Mouse (Mus musculus): ENCODE measurements around the gene Gper1. TPM values are rescaled to one million over a fixed set of nuclear protein-coding genes. Genes with fewer than 3 reads are reported as not detected.

Gper1 gene
- polyA plus RNA-seq (2012; rRNA removed): 0.27 and 0.43 TPM in 2 replicates

DNA sequence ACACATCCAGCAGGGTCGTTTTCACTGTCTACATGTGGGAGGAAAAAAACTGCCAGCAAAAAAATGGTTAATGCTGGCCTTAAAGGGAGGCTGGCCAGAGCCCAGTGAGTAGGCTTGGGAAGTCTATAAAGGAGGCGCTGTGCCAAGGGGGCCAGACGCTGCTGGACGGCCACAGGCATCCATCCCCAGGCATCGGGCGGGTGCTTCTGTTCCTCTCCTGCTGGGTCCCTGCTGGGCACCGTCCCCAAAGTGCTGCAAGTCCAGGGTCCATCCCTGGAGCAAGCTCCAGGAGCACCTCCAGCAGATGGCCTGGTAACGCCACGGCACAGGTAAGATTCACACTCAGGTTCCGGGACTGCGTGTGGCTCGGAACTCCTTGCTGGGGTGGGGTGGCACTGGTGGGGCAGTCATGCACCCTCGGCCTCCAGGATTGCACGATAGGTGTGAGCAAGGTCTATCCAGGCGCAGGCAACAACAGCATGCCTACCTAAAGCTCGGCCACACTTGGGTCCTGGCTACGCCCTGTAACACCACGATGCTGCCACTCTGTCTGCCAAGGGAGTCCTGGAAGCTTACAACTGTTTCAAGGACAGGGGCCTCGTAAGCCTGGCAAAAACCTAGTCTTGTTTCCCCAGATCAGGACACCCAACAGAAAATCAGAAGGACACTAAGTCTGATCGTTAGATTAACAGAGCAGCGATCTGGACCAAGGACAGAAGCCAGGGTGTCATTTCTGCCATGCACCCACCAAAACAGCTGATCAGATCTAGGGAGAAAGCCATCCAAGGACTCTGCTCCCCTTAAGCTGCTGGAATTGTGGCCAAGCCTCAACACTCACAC is at the start of gene Gper1:
Gper1 (plus strand) TSS at position 126 of the 840 bp plus-strand sequence.
- Histone ChIP-seq H3K36me3 (ENCODE audit: control insufficient read depth, insufficient read depth, low read length) (no peaks in the 10 kb centered on the region), H3K4me1 (ENCODE audit: control insufficient read depth, insufficient read depth, low read length) (no peaks in the 10 kb centered on the region; the same call in none of the 2 replicates), H3K4me3 (ENCODE audit: control insufficient read depth, low read depth, low read length) (no peak within 1 kb of the TSS), H3K27me3 (ENCODE audit: control insufficient read depth, insufficient read depth, low read length) (no peaks in the 10 kb centered on the region), H3K27ac (ENCODE audit: control insufficient read depth, insufficient read depth, low read depth, low read length) (no peak within 1 kb of the TSS)
- TF ChIP-seq CTCF (IDR thresholded peaks at IDR 0.05; ENCODE audit: control insufficient read depth, insufficient read depth, insufficient replicate concordance, low read depth, low read length) (no peak), POLR2A (IDR thresholded peaks at IDR 0.05; ENCODE audit: control insufficient read depth, low read depth, low read length) (no peak)

DNA sequence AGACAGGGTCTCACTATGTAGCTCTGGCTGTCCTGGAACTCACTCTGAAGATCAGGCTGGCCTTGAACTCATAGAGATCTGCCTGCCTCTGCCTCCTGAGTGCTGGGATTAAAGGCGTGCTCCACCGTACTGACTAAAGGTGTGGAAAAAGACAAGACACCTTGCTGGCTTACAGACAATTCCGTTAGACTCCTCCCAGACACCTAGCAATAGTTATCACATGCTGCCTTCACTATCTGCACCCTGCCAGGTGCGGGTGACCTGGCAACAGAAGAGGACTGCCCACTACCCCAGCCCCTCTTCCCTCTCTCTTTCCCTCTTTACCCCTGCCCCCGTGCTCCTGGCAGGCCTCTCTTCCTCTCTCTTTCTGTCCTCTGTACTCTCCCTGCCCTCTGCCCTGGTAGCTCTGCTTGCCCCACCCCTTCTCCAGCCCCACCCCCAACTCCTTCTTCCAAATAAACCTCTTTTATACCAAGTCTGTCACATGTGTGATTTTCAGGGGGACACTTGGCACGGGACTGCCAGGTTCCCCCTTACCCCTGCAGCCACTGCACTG is 49.0 kb upstream of the Gper1 start:
- Histone ChIP-seq H3K4me3 (ENCODE audit: control insufficient read depth, low read depth, low read length) (no peak overlapping the region), H3K27me3 (ENCODE audit: control insufficient read depth, insufficient read depth, low read length) (no peaks in the 10 kb centered on the region), H3K27ac (ENCODE audit: control insufficient read depth, insufficient read depth, low read depth, low read length) (no peak overlapping the region), H3K36me3 (ENCODE audit: control insufficient read depth, insufficient read depth, low read length) (no peaks in the 10 kb centered on the region), H3K4me1 (ENCODE audit: control insufficient read depth, insufficient read depth, low read length) (peaks cover 13% of the 10 kb centered on the region)
- TF ChIP-seq POLR2A (IDR thresholded peaks at IDR 0.05; ENCODE audit: control insufficient read depth, low read depth, low read length) (no peak), CTCF (IDR thresholded peaks at IDR 0.05; ENCODE audit: control insufficient read depth, insufficient read depth, insufficient replicate concordance, low read depth, low read length) (no peak)

DNA sequence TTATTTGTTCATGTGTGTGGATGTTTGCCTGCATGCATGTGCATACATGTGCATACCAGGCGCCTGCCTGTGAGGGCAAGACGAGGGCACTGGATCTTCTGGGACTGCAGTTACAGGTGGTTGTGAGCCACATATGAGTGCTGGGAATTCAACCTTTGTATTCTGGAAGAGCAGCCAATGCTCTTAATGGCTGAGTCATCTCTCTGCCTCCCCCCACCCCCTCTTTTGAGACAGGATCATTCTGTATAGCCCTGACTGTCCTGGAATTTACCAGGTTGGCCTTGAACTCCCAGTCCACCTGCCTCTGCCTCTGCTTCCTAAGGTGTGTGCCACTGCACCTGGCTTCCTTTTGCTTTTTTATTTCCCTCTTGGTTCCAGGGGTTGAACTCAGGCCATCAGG is 48.1 kb upstream of the Gper1 start:
- no peak for TF ChIP-seq CTCF (IDR thresholded peaks at IDR 0.05; ENCODE audit: control insufficient read depth, insufficient read depth, insufficient replicate concordance, low read depth, low read length)
- Histone ChIP-seq H3K27ac (ENCODE audit: control insufficient read depth, insufficient read depth, low read depth, low read length) (no peak overlapping the region), H3K4me1 (ENCODE audit: control insufficient read depth, insufficient read depth, low read length) (peaks cover 21% of the 10 kb centered on the region), H3K36me3 (ENCODE audit: control insufficient read depth, insufficient read depth, low read length) (no peaks in the 10 kb centered on the region), H3K27me3 (ENCODE audit: control insufficient read depth, insufficient read depth, low read length) (no peaks in the 10 kb centered on the region), H3K4me3 (ENCODE audit: control insufficient read depth, low read depth, low read length) (no peak overlapping the region)

DNA sequence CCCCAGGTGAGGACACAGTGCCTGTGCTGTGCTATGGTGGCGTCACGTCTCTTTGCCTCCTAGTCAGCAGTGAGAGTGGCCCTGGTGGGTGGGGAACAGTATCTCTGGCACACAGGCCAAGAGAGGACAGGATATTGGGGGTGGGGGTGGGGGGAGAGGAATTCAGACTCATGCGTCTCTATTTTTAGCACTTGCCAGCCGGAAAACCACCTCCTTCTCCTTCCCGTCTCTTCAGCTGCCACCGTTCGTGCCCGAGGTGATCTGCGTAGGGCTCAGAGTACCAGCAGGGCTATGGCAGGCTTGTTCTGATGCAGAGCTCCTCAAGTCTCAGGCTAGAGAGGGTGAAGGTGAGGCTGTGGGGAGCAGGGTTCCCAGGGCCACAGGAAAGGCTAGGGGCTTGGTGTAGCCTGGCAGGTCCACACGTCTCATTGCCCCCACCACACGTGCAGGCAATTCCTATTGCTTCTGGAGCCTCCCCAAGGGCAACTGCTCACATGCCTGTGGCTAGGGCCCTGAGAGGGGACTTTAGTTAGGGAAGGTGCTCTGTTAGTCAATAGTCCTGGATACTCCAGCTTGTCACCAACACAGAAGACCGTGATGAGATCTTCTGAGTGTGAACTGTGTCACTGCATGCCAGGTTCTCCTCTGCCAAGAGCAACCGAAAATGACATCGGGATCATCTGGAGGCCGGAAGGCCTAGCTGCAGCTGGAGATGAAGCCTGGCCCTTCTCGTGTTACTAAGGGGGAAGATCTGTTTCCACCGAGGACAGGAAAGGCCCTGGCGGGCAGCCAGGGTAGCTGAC is 45.3 kb upstream of the Gper1 start, which contains the start of gene Gpr146:
Gpr146 (plus strand) TSS at position 230 of the 803 bp plus-strand sequence.
- Histone ChIP-seq H3K27ac (ENCODE audit: control insufficient read depth, insufficient read depth, low read depth, low read length) (peak within 1 kb of the TSS; percentile 61), H3K4me1 (ENCODE audit: control insufficient read depth, insufficient read depth, low read length) (peaks cover 31% of the 10 kb centered on the region)

DNA sequence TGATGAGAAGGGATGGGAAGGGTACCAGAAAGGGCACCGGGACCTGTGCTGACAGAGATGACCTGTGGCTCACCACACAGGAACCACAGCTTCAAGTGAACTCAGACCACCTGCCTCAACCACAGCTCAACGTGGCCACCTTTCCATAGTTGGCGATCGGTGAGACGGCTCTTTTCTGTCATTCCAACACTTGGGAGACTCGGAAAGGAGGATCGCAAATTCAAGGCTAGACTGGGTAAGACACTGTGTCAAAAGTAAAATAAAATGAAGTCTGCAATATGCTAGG is 44.7 kb upstream of the Gper1 start:
- Histone ChIP-seq H3K27me3 (ENCODE audit: control insufficient read depth, insufficient read depth, low read length) (no peaks in the 10 kb centered on the region), H3K36me3 (ENCODE audit: control insufficient read depth, insufficient read depth, low read length) (no peaks in the 10 kb centered on the region), H3K4me1 (ENCODE audit: control insufficient read depth, insufficient read depth, low read length) (peaks cover 29% of the 10 kb centered on the region), H3K4me3 (ENCODE audit: control insufficient read depth, low read depth, low read length) (no peak overlapping the region), H3K27ac (ENCODE audit: control insufficient read depth, insufficient read depth, low read depth, low read length) (no peak overlapping the region; the same call in 1 of the 2 replicates)
- TF ChIP-seq POLR2A (IDR thresholded peaks at IDR 0.05; ENCODE audit: control insufficient read depth, low read depth, low read length) (no peak), CTCF (IDR thresholded peaks at IDR 0.05; ENCODE audit: control insufficient read depth, insufficient read depth, insufficient replicate concordance, low read depth, low read length) (no peak)

More for the DNA sequence above, 45.3 kb upstream of the Gper1 start, which contains the start of gene Gpr146:
- Histone ChIP-seq H3K36me3 (ENCODE audit: control insufficient read depth, insufficient read depth, low read length) (no peaks in the 10 kb centered on the region), H3K4me3 (ENCODE audit: control insufficient read depth, low read depth, low read length) (no peak within 1 kb of the TSS), H3K27me3 (ENCODE audit: control insufficient read depth, insufficient read depth, low read length) (no peaks in the 10 kb centered on the region)
- TF ChIP-seq CTCF (IDR thresholded peaks at IDR 0.05; ENCODE audit: control insufficient read depth, insufficient read depth, insufficient replicate concordance, low read depth, low read length): no peak

DNA sequence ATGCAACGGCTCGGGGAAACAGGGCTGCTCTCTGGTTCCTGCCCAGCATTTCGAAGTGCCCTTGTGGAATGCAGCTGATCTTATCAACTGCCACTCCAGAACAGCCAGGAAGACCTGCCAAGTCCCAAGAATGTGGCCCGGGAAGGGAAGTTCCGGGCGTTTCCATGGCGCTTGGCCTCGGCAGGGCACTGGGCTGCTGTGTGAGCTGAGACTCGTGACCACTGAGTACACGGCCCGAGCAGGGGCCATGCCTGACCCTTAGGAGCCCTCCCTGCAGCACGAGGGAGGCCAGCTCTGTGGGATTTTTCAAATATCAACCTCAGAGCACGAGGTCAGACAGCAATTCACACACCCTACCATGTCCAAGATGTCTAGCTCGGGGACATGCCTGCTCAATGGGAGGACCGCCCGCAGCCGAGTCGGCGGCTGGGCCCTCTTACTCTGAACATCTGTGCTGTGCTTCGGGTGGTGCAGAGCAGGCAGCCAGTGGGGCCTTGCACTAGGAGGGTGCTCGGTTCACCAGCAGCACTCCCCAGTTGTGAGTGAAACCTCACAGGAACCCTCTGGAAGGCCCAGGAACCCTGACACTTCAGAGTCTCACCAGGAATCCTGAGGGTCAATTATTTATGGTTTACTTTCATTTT is 43.8 kb upstream of the Gper1 start:
- no peak for TF ChIP-seq CTCF (IDR thresholded peaks at IDR 0.05; ENCODE audit: control insufficient read depth, insufficient read depth, insufficient replicate concordance, low read depth, low read length)
- no peak for TF ChIP-seq POLR2A (IDR thresholded peaks at IDR 0.05; ENCODE audit: control insufficient read depth, low read depth, low read length)
- Histone ChIP-seq H3K4me1 (ENCODE audit: control insufficient read depth, insufficient read depth, low read length) (peaks cover 29% of the 10 kb centered on the region), H3K4me3 (ENCODE audit: control insufficient read depth, low read depth, low read length) (no peak overlapping the region)

More for the DNA sequence above, 43.8 kb upstream of the Gper1 start:
- no peaks in the 10 kb centered on the region for H3K36me3 ChIP-seq (ENCODE audit: control insufficient read depth, insufficient read depth, low read length)
- H3K27me3 ChIP-seq (ENCODE audit: control insufficient read depth, insufficient read depth, low read length): no peaks in the 10 kb centered on the region
- peak overlapping the region; percentile 68 for H3K27ac ChIP-seq (ENCODE audit: control insufficient read depth, insufficient read depth, low read depth, low read length)
